Mouse (Mus musculus) hindbrain, embryonic 10.5 days (tissue): Measurements from ENCODE around the gene Gm11555. TPM values are rescaled to one million over a fixed set of nuclear protein-coding genes. Genes with fewer than 3 reads are reported as not detected.
"Not testable (repeated sequence)": the region's sequence is repeated elsewhere in the genome, so short reads cannot be mapped to it uniquely, and the experiment has no call there.

Experiments used
- DNase-seq: peaks from one replicate; pipeline ENCODE4 v3.0.0-alpha.2; 2017; ENCODE audit warnings: low spot score
- H3K27ac ChIP-seq: fragments of 300-500 bp; sonication (generic); 2 replicates; pipeline ENCODE4 v1.5.1; 2016; ENCODE audit warnings: mild to moderate bottlenecking, moderate library complexity
- H3K27me3 ChIP-seq: fragments of 300-500 bp; sonication (generic); 2 replicates; pipeline ENCODE4 v1.6.1; 2016; ENCODE audit warnings: mild to moderate bottlenecking; ENCODE audit not compliant: poor library complexity, insufficient read depth, severe bottlenecking
- H3K36me3 ChIP-seq: fragments of 300-500 bp; sonication (generic); 2 replicates; pipeline ENCODE4 v1.6.1; 2016; ENCODE audit warnings: mild to moderate bottlenecking, moderate library complexity
- H3K4me1 ChIP-seq: fragments of 300-500 bp; sonication (generic); replicated peaks from 2 replicates; pipeline ENCODE4 v1.6.1; 2016; ENCODE audit warnings: mild to moderate bottlenecking
- H3K4me3 ChIP-seq: fragments of 300-500 bp; sonication (generic); 2 replicates; pipeline ENCODE4 v1.5.1; 2016; ENCODE audit warnings: mild to moderate bottlenecking, moderate library complexity
- H3K9me3 ChIP-seq: fragments of 300-500 bp; sonication (generic); 2 replicates; pipeline ENCODE4 v1.6.1; 2016; ENCODE audit warnings: mild to moderate bottlenecking, moderate library complexity
- WGBS: fragments of 180-500 bp; shearing (Covaris S2); methylation state at CpG from one replicate; pipeline ENCODE4 v1.1.7; 2016; 5-methylcytosine and 5-hydroxymethylcytosine counted together
- polyA plus RNA-seq: library from polyadenylated mRNA; unstranded; fragments of >200 nt; fragmentation: Nextera tagmentation; extraction: Ambion mirVana; gene quantifications from 2 replicates; pipeline ENCODE4 v1.2.1, GENCODE M21; 2016

The Gm11555 gene
- polyA plus RNA-seq, 1 experiment from 2014 or later: not detected

GRCm38 (mm10) chr11:99637086-99637485, 12.9 kb downstream of the Gm11555 start:
- H3K4me1 ChIP-seq: peaks cover 4% of the 10 kb centered on the region
- no peak overlapping the region for H3K4me3 ChIP-seq
- H3K36me3 ChIP-seq: no peaks in the 10 kb centered on the region
- no peak overlapping the region for H3K27ac ChIP-seq
- H3K9me3 ChIP-seq: no peaks in the 10 kb centered on the region
- WGBS: 90% methylated on average over 1 of the region's 1 CpGs
- no peak for DNase-seq
- H3K27me3 ChIP-seq: no peaks in the 10 kb centered on the region

- H3K4me1 ChIP-seq: peaks cover 4% of the 10 kb centered on the region
- H3K4me3 ChIP-seq: no peak within 1 kb of the TSS
- no peaks in the 10 kb centered on the region for H3K36me3 ChIP-seq
- no peaks in the 10 kb centered on the region for H3K27me3 ChIP-seq
- WGBS: 43% methylated on average over 8 of the region's 8 CpGs
- no peak within 1 kb of the TSS for H3K27ac ChIP-seq
- DNase-seq: no peak
- H3K9me3 ChIP-seq: no peaks in the 10 kb centered on the region
Observed at GRCm38 (mm10) chr11:99634653-99635134, 15.3 kb downstream of the Gm11555 start, which contains the start of gene Krtap4-2. Krtap4-2 (minus strand) TSS chr11:99635084.

GRCm38 (mm10) chr11:99633293-99633692, 16.7 kb downstream of the Gm11555 start:
- Histone ChIP-seq H3K9me3 (no peaks in the 10 kb centered on the region), H3K4me3 (no peak overlapping the region), H3K4me1 (peaks cover 4% of the 10 kb centered on the region), H3K27ac (no peak overlapping the region), H3K27me3 (no peaks in the 10 kb centered on the region), H3K36me3 (no peaks in the 10 kb centered on the region)
- WGBS: 81% methylated on average over 2 of the region's 2 CpGs
- no peak for DNase-seq

- no peak overlapping the region for H3K27ac ChIP-seq
- no peak for DNase-seq
- no peaks in the 10 kb centered on the region for H3K27me3 ChIP-seq
- no peak overlapping the region for H3K4me3 ChIP-seq
- no peaks in the 10 kb centered on the region for H3K36me3 ChIP-seq
- peaks cover 4% of the 10 kb centered on the region for H3K4me1 ChIP-seq
- WGBS: 85% methylated on average over 3 of the region's 3 CpGs
- no peaks in the 10 kb centered on the region for H3K9me3 ChIP-seq
Observed at GRCm38 (mm10) chr11:99630890-99631289, 19.1 kb downstream of the Gm11555 start.

- Histone ChIP-seq H3K9me3 (no peaks in the 10 kb centered on the region), H3K27ac (no peak within 1 kb of the TSS), H3K27me3 (no peaks in the 10 kb centered on the region), H3K36me3 (no peaks in the 10 kb centered on the region), H3K4me1 (no peaks in the 10 kb centered on the region), H3K4me3 (no peak within 1 kb of the TSS)
- no peak for DNase-seq
- 78% methylated on average over 4 of the region's 4 CpGs for WGBS
Observed at GRCm38 (mm10) chr11:99628138-99628537, 21.9 kb downstream of the Gm11555 start, which contains the start of gene Krtap4-1. Krtap4-1 (minus strand) TSS chr11:99628238.

- DNase-seq: no peak
- H3K4me1 ChIP-seq: no peaks in the 10 kb centered on the region
- H3K36me3 ChIP-seq: no peaks in the 10 kb centered on the region
- no peaks in the 10 kb centered on the region for H3K9me3 ChIP-seq
- 87% methylated on average over 2 of the region's 2 CpGs for WGBS
- no peak within 1 kb of the TSS for H3K4me3 ChIP-seq
- H3K27me3 ChIP-seq: no peaks in the 10 kb centered on the region
- no peak within 1 kb of the TSS for H3K27ac ChIP-seq
Observed at GRCm38 (mm10) chr11:99620335-99620734, 29.7 kb downstream of the Gm11555 start, which contains the start of gene Gm11562. Gm11562 (minus strand) TSS chr11:99620435.

GRCm38 (mm10) chr11:99614796-99615363, 35.2 kb downstream of the Gm11555 start, which contains the start of gene Krtap2-4:
Krtap2-4 (minus strand) TSS chr11:99614846.
- Histone ChIP-seq H3K4me1 (no peaks in the 10 kb centered on the region), H3K9me3 (no peaks in the 10 kb centered on the region), H3K27me3 (no peaks in the 10 kb centered on the region), H3K36me3 (no peaks in the 10 kb centered on the region), H3K4me3 (no peak within 1 kb of the TSS), H3K27ac (no peak within 1 kb of the TSS)
- DNase-seq: no peak
- 82% methylated on average over 3 of the region's 3 CpGs for WGBS

- WGBS: 66% methylated on average over 2 of the region's 2 CpGs
- not testable (repeated sequence) for H3K27ac ChIP-seq, H3K4me3 ChIP-seq, H3K36me3 ChIP-seq, DNase-seq, H3K9me3 ChIP-seq, H3K4me1 ChIP-seq, H3K27me3 ChIP-seq
Observed at GRCm38 (mm10) chr11:99610089-99610488, 39.9 kb downstream of the Gm11555 start, which contains the start of gene Gm11937. Gm11937 (minus strand) TSS chr11:99610189.

GRCm38 (mm10) chr11:99609126-99609525, 40.9 kb downstream of the Gm11555 start:
- Histone ChIP-seq H3K4me1 (no peaks in the 10 kb centered on the region), H3K27me3 (no peaks in the 10 kb centered on the region), H3K4me3 (no peak overlapping the region), H3K36me3 (no peaks in the 10 kb centered on the region), H3K27ac (no peak overlapping the region), H3K9me3 (no peaks in the 10 kb centered on the region)
- 82% methylated on average over 1 of the region's 1 CpGs for WGBS
- no peak for DNase-seq

GRCm38 (mm10) chr11:99603208-99603607, 46.8 kb downstream of the Gm11555 start, which contains the start of gene Gm11938:
Gm11938 (minus strand) TSS chr11:99603308.
- H3K4me1 ChIP-seq, H3K36me3 ChIP-seq, DNase-seq, H3K27me3 ChIP-seq, H3K27ac ChIP-seq, H3K9me3 ChIP-seq, H3K4me3 ChIP-seq: not testable (repeated sequence)
- WGBS: 78% methylated on average over 1 of the region's 1 CpGs

Other genes starting within 250 kb of the Gm11555 start
- 0.09 TPM in 1 of 2 replicates, not detected in the other for gene Krt12, start 228.0 kb downstream of the Gm11555 start, polyA plus RNA-seq
- 0.35 and 1.6 TPM in 2 replicates for gene Krt20, start 212.1 kb downstream of the Gm11555 start, polyA plus RNA-seq
- gene Krt23, start 157.1 kb downstream of the Gm11555 start, polyA plus RNA-seq: 0.24 TPM in 1 of 2 replicates, not detected in the other
- not detected in 2 replicates for gene Krt39, start 128.9 kb downstream of the Gm11555 start, polyA plus RNA-seq
- gene Krt40, start 107.1 kb downstream of the Gm11555 start, polyA plus RNA-seq: not detected in 2 replicates
- gene Krtap3-3, start 99.4 kb downstream of the Gm11555 start, polyA plus RNA-seq: not detected in 2 replicates
- not detected in 2 replicates for gene Krtap3-2, start 93.4 kb downstream of the Gm11555 start, polyA plus RNA-seq
- not detected in 2 replicates for gene Gm11939, start 90.8 kb downstream of the Gm11555 start, polyA plus RNA-seq
- gene Krtap3-1, start 83.6 kb downstream of the Gm11555 start, polyA plus RNA-seq: not detected in 2 replicates
- gene Krtap1-5, start 69.2 kb downstream of the Gm11555 start, polyA plus RNA-seq: not detected in 2 replicates
- gene Krtap1-4, start 66.6 kb downstream of the Gm11555 start, polyA plus RNA-seq: not detected in 2 replicates
- gene Krtap1-3, start 58.9 kb downstream of the Gm11555 start, polyA plus RNA-seq: not detected in 2 replicates
- not detected in 2 replicates for gene Krtap9-3, start 52.1 kb downstream of the Gm11555 start, polyA plus RNA-seq
- gene Gm11938, start 46.9 kb downstream of the Gm11555 start, polyA plus RNA-seq: not detected in 2 replicates
- gene Gm11937, start 40.0 kb downstream of the Gm11555 start, polyA plus RNA-seq: not detected in 2 replicates
- not detected in 2 replicates for gene Krtap2-4, start 35.4 kb downstream of the Gm11555 start, polyA plus RNA-seq
- gene Gm11562, start 29.8 kb downstream of the Gm11555 start, polyA plus RNA-seq: not detected in 2 replicates
- gene Krtap4-1, start 22.0 kb downstream of the Gm11555 start, polyA plus RNA-seq: not detected in 2 replicates
- not detected in 2 replicates for gene Krtap4-2, start 15.2 kb downstream of the Gm11555 start, polyA plus RNA-seq
- gene Krtap4-7, start 6.1 kb downstream of the Gm11555 start, polyA plus RNA-seq: not detected in 2 replicates
- not detected in 2 replicates for gene Gm11563, start 8.7 kb upstream of the Gm11555 start, polyA plus RNA-seq
- gene Krtap4-6, start 15.7 kb upstream of the Gm11555 start, polyA plus RNA-seq: not detected in 2 replicates
- not detected in 2 replicates for gene Gm14190, start 40.5 kb upstream of the Gm11555 start, polyA plus RNA-seq
- gene Gm14180, start 84.1 kb upstream of the Gm11555 start, polyA plus RNA-seq: not detected in 2 replicates
- gene Gm11595, start 122.7 kb upstream of the Gm11555 start, polyA plus RNA-seq: not detected in 2 replicates
- gene Krtap4-8, start 130.5 kb upstream of the Gm11555 start, polyA plus RNA-seq: not detected in 2 replicates
- not detected in 2 replicates for gene Krtap4-9, start 135.0 kb upstream of the Gm11555 start, polyA plus RNA-seq
- gene Gm11596, start 143.2 kb upstream of the Gm11555 start, polyA plus RNA-seq: not detected in 2 replicates
- gene Gm11569, start 148.7 kb upstream of the Gm11555 start, polyA plus RNA-seq: not detected in 2 replicates
- not detected in 2 replicates for gene Gm11554, start 154.2 kb upstream of the Gm11555 start, polyA plus RNA-seq
- not detected in 2 replicates for gene Krtap4-13, start 159.7 kb upstream of the Gm11555 start, polyA plus RNA-seq
- not detected in 2 replicates for gene Gm11564, start 165.4 kb upstream of the Gm11555 start, polyA plus RNA-seq
- not detected in 2 replicates for gene 2300003K06Rik, start 187.8 kb upstream of the Gm11555 start, polyA plus RNA-seq
- not detected in 2 replicates for gene Krtap4-16, start 201.4 kb upstream of the Gm11555 start, polyA plus RNA-seq
- not detected in 2 replicates for gene Gm11568, start 207.7 kb upstream of the Gm11555 start, polyA plus RNA-seq
- not detected in 2 replicates for gene Gm11559, start 214.2 kb upstream of the Gm11555 start, polyA plus RNA-seq
- not detected in 2 replicates for gene Krtap9-1, start 223.2 kb upstream of the Gm11555 start, polyA plus RNA-seq
- gene Gm11567, start 229.0 kb upstream of the Gm11555 start, polyA plus RNA-seq: not detected in 2 replicates